Mouse (Mus musculus) sigmoid colon, adult 10 weeks (tissue): Measurements from ENCODE around the gene Cep41. TPM values are rescaled to one million over a fixed set of nuclear protein-coding genes. Genes with fewer than 3 reads are reported as not detected.

ENCODE experiments used
- polyA plus RNA-seq: library from polyadenylated mRNA; stranded (reverse); fragments of 350-450 nt; fragmentation: Illumina TruSeq; extraction: RNeasy Lipid Tissue Mini Kit (QIAGEN cat#74804); gene quantifications from one replicate; pipeline ENCODE4 v1.2.3, GENCODE M21; 2014; ENCODE audit warnings: low read depth, low replicate concordance

Gene Cep41
- 7.0 TPM for polyA plus RNA-seq

GRCm38 (mm10) chr6:30693350-30693991 lies at the start of gene Cep41:
Gene Cep41 (minus strand): TSS chr6:30693749.

GRCm38 (mm10) chr6:30723331-30723730 lies 29.8 kb upstream of the Cep41 start, which contains the start of gene Mest:
Gene Mest (plus strand): TSS chr6:30723547.

GRCm38 (mm10) chr6:30638674-30639268 lies 54.8 kb downstream of the Cep41 start, which contains the start of gene Cpa1:
Gene Cpa1 (plus strand): TSS chr6:30639218.

GRCm38 (mm10) chr6:30610710-30611109 lies 82.8 kb downstream of the Cep41 start, which contains the start of gene Cpa5:
Gene Cpa5 (plus strand): TSS chr6:30611010.

Other genes starting within 250 kb of the Cep41 start
- gene Tmem209, start 184.0 kb downstream of the Cep41 start, polyA plus RNA-seq: 44.8 TPM
- gene Ssmem1, start 183.9 kb downstream of the Cep41 start, polyA plus RNA-seq: not detected
- 7.4 TPM for gene Cpa2, start 152.2 kb downstream of the Cep41 start, polyA plus RNA-seq
- gene Cpa4, start 125.4 kb downstream of the Cep41 start, polyA plus RNA-seq: not detected
- gene Cpa5, start 82.7 kb downstream of the Cep41 start, polyA plus RNA-seq: not detected
- 1.6 TPM for gene Cpa1, start 54.5 kb downstream of the Cep41 start, polyA plus RNA-seq
- 4.0 TPM for gene Mest, start 29.8 kb upstream of the Cep41 start, polyA plus RNA-seq
- gene Copg2, start 203.0 kb upstream of the Cep41 start, polyA plus RNA-seq: 53.6 TPM
- not detected for gene Tsga13, start 221.8 kb upstream of the Cep41 start, polyA plus RNA-seq